Mouse (Mus musculus) forebrain, embryonic 11.5 days (tissue): ENCODE results near the gene a. TPM values are rescaled to one million over a fixed set of nuclear protein-coding genes. Genes with fewer than 3 reads are reported as not detected.
A peak's percentile ranks its signal among the peaks of the same experiment; 100 is the strongest.

ENCODE experiments used
- ATAC-seq: fragments of 200-750 bp; cut with Nextera tagmentation; replicated peaks from 2 replicates; pipeline ENCODE4 v1.8.0; 2017; ENCODE audit warnings: moderate TSS enrichment; ENCODE audit not compliant: low FRiP score
- DNase-seq: peaks from one replicate; pipeline ENCODE4 v3.0.0-alpha.2; 2017; ENCODE audit warnings: low spot score
- H3K27ac ChIP-seq: fragments of 300-500 bp; sonication (generic); 2 replicates; pipeline ENCODE4 v1.5.1; 2014; ENCODE audit warnings: low read depth, low read length
- H3K27me3 ChIP-seq: fragments of 300-500 bp; sonication (generic); 2 replicates; pipeline ENCODE4 v1.6.1; 2014; ENCODE audit warnings: mild to moderate bottlenecking, low read length, mixed read lengths; ENCODE audit not compliant: control insufficient read depth, insufficient read depth
- H3K36me3 ChIP-seq: fragments of 300-500 bp; sonication (generic); 2 replicates; pipeline ENCODE4 v1.6.1; 2014; ENCODE audit warnings: mild to moderate bottlenecking, low read length, moderate library complexity, mixed read lengths; ENCODE audit not compliant: control insufficient read depth, insufficient read depth
- H3K4me1 ChIP-seq: fragments of 300-500 bp; sonication (generic); replicated peaks from 2 replicates; pipeline ENCODE4 v1.6.1; 2014; ENCODE audit warnings: low read length, mixed read lengths; ENCODE audit not compliant: control insufficient read depth, insufficient read depth
- H3K4me2 ChIP-seq: fragments of 300-500 bp; sonication (generic); 2 replicates; pipeline ENCODE4 v1.6.1; 2014; ENCODE audit warnings: low read depth, mild to moderate bottlenecking, low read length, moderate library complexity, mixed read lengths; ENCODE audit not compliant: severe bottlenecking
- H3K4me3 ChIP-seq: fragments of 300-500 bp; sonication (generic); 2 replicates; pipeline ENCODE4 v1.5.1; 2014; ENCODE audit warnings: low read depth, low read length
- H3K9ac ChIP-seq: fragments of 300-500 bp; sonication (generic); 2 replicates; pipeline ENCODE4 v1.6.1; 2014; ENCODE audit warnings: low read length
- H3K9me3 ChIP-seq: fragments of 300-500 bp; sonication (generic); 2 replicates; pipeline ENCODE4 v1.6.1; 2016; ENCODE audit warnings: low read length, mixed read lengths; ENCODE audit not compliant: control insufficient read depth
- WGBS: fragments of 180-500 bp; shearing (Covaris S2); extraction: QIAGEN DNeasy Blood & Tissue Kit; methylation state at CpG from one replicate; pipeline ENCODE4 v1.1.7; 2014; 5-methylcytosine and 5-hydroxymethylcytosine counted together
- polyA plus RNA-seq: library from polyadenylated mRNA; unstranded; fragments of >200 nt; fragmentation: Nextera tagmentation; extraction: Ambion mirVana; gene quantifications from 2 replicates; pipeline ENCODE4 v1.2.1, GENCODE M21; 2014

Gene a
- polyA plus RNA-seq, 1 experiment from 2014 or later, result 0.69 TPM

- no peak for ATAC-seq
- peak; percentile 72 for DNase-seq
- WGBS, result 84% methylated on average over 1 of the region's 1 CpGs
- H3K9me3 ChIP-seq, result no peaks in the 10 kb centered on the region
- H3K4me2 ChIP-seq, result no peak overlapping the region
- H3K4me1 ChIP-seq, result no peaks in the 10 kb centered on the region
- H3K27me3 ChIP-seq, result no peaks in the 10 kb centered on the region
- H3K9ac ChIP-seq, result no peak overlapping the region
- H3K4me3 ChIP-seq, result no peak overlapping the region
- H3K27ac ChIP-seq, result no peak overlapping the region
- H3K36me3 ChIP-seq, result no peaks in the 10 kb centered on the region
These were observed 17.2 kb upstream of the a start for GRCm38 (mm10) chr2:154774032-154774431.

- Histone ChIP-seq H3K4me2 (no peak overlapping the region), H3K9ac (no peak overlapping the region), H3K4me1 (no peaks in the 10 kb centered on the region), H3K27me3 (no peaks in the 10 kb centered on the region), H3K4me3 (no peak overlapping the region), H3K36me3 (no peaks in the 10 kb centered on the region), H3K9me3 (no peaks in the 10 kb centered on the region), H3K27ac (no peak overlapping the region)
- ATAC-seq, result no peak
- DNase-seq, result no peak
- WGBS, result 66% methylated on average over 7 of the region's 7 CpGs
These were observed 14.7 kb upstream of the a start for GRCm38 (mm10) chr2:154776496-154776895.

GRCm38 (mm10) chr2:154779648-154780047 is 11.6 kb upstream of the a start:
- H3K4me2 ChIP-seq, result no peak overlapping the region
- H3K9me3 ChIP-seq, result no peaks in the 10 kb centered on the region
- ATAC-seq (no peak), DNase-seq (no peak)
- WGBS, result 66% methylated on average over 3 of the region's 3 CpGs
- H3K4me1 ChIP-seq, result peaks cover 6% of the 10 kb centered on the region; the same call in 1 of the 2 replicates
- H3K27ac ChIP-seq, result no peak overlapping the region
- H3K9ac ChIP-seq, result no peak overlapping the region
- H3K27me3 ChIP-seq, result no peaks in the 10 kb centered on the region
- H3K36me3 ChIP-seq, result no peaks in the 10 kb centered on the region
- no peak overlapping the region for H3K4me3 ChIP-seq

DNA sequence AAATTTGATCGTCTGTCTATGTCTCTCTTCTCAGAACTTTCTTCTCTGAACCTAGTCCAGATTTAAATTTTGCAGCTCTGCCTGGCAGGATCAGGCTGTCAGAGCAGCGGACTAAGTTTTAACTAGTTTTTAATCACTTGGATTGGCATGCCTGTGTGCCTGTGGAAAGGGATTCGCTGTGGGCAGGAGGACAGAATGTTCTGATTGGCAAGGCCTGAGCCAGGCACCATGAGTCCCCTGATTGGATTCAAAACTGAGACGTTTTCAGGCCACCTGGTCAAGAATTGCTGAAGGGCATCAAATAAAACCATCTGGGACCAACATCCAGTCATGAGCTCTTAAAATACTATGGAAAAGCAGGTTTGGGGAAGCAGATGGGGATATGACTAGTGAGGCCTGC is 8.8 kb upstream of the a start:
- H3K9me3 ChIP-seq, result no peaks in the 10 kb centered on the region
- peaks cover 6% of the 10 kb centered on the region; the same call in 1 of the 2 replicates for H3K4me1 ChIP-seq
- H3K27me3 ChIP-seq, result no peaks in the 10 kb centered on the region
- H3K4me2 ChIP-seq, result no peak overlapping the region
- no peak overlapping the region for H3K27ac ChIP-seq
- DNase-seq, result no peak
- H3K9ac ChIP-seq, result no peak overlapping the region
- H3K4me3 ChIP-seq, result no peak overlapping the region
- ATAC-seq, result no peak
- 76% methylated on average over 4 of the region's 4 CpGs for WGBS
- no peaks in the 10 kb centered on the region for H3K36me3 ChIP-seq

GRCm38 (mm10) chr2:154782856-154783650 is 8.1 kb upstream of the a start:
- 66% methylated on average over 17 of the region's 17 CpGs for WGBS
- H3K4me1 ChIP-seq, result peaks cover 6% of the 10 kb centered on the region; the same call in 1 of the 2 replicates
- ATAC-seq (no peak), DNase-seq (no peak)
- H3K4me2 ChIP-seq, result no peak overlapping the region
- no peaks in the 10 kb centered on the region for H3K9me3 ChIP-seq
- H3K27ac ChIP-seq, result no peak overlapping the region
- H3K27me3 ChIP-seq, result no peaks in the 10 kb centered on the region
- no peaks in the 10 kb centered on the region for H3K36me3 ChIP-seq
- no peak overlapping the region for H3K4me3 ChIP-seq
- H3K9ac ChIP-seq, result no peak overlapping the region

GRCm38 (mm10) chr2:154785284-154785683 is 5.9 kb upstream of the a start:
- Histone ChIP-seq H3K27me3 (no peaks in the 10 kb centered on the region), H3K4me2 (no peak overlapping the region), H3K4me3 (no peak overlapping the region), H3K36me3 (no peaks in the 10 kb centered on the region), H3K9ac (no peak overlapping the region), H3K27ac (no peak overlapping the region), H3K4me1 (peaks cover 6% of the 10 kb centered on the region; the same call in 1 of the 2 replicates), H3K9me3 (no peaks in the 10 kb centered on the region)
- WGBS, result 69% methylated on average over 3 of the region's 3 CpGs
- no peak for DNase-seq
- no peak for ATAC-seq

GRCm38 (mm10) chr2:154786187-154786586 is 5.0 kb upstream of the a start:
- ATAC-seq (no peak), DNase-seq (no peak)
- Histone ChIP-seq H3K27ac (no peak overlapping the region), H3K9me3 (no peaks in the 10 kb centered on the region), H3K9ac (no peak overlapping the region), H3K4me2 (no peak overlapping the region), H3K4me1 (peaks cover 6% of the 10 kb centered on the region; the same call in 1 of the 2 replicates), H3K4me3 (no peak overlapping the region), H3K36me3 (no peaks in the 10 kb centered on the region), H3K27me3 (no peaks in the 10 kb centered on the region)
- WGBS, result 39% methylated on average over 3 of the region's 3 CpGs

DNA sequence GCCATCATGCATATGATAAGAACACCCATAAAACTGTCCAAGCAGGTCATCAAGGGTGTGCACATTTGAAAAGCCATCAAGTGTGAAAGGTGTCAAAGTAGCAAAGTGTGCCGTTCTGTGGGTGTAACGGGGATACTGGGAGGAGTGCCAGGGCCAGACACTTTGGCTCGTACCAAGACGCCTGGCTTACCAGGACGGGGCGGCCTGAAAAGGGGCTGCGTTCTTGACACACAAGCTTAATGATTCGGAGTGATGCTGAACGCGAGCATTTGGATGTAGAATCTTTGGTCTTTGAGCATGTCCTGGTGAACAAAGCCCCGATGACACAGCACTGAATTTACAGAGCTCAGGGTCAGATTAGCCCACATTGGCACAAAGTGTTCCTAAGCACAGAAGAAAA is 4.4 kb upstream of the a start:
- H3K4me1 ChIP-seq, result peaks cover 6% of the 10 kb centered on the region; the same call in 1 of the 2 replicates
- no peak overlapping the region for H3K4me3 ChIP-seq
- 86% methylated on average over 11 of the region's 11 CpGs for WGBS
- no peak for ATAC-seq
- H3K27ac ChIP-seq, result no peak overlapping the region
- no peak overlapping the region for H3K4me2 ChIP-seq
- H3K36me3 ChIP-seq, result no peaks in the 10 kb centered on the region
- no peaks in the 10 kb centered on the region for H3K27me3 ChIP-seq
- no peak overlapping the region for H3K9ac ChIP-seq
- DNase-seq, result no peak
- no peaks in the 10 kb centered on the region for H3K9me3 ChIP-seq

DNA sequence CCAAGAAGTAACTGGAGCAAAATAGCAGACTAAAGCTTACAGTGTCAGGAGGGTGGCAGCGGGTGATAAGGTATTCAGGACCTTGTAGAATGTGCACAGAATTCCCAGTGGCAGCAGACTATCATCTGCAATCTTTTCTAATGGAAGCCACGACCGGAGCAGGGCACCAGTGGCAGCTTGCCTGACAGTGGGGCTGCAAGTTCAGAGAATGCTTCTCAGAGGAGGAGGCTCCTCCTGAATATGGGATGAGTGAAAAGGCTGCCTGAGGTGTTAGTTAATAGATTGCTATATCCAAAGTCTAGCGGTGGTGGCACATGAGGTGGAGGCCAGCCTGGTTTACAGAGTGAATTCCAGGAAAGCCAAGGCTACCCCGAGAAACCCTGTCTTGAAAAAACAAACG is 1.8 kb upstream of the a start:
- no peak overlapping the region for H3K9ac ChIP-seq
- H3K36me3 ChIP-seq, result no peaks in the 10 kb centered on the region
- H3K4me1 ChIP-seq, result peaks cover 6% of the 10 kb centered on the region
- no peaks in the 10 kb centered on the region for H3K9me3 ChIP-seq
- no peak overlapping the region for H3K4me3 ChIP-seq
- DNase-seq, result no peak
- WGBS, result 79% methylated on average over 6 of the region's 6 CpGs
- no peaks in the 10 kb centered on the region for H3K27me3 ChIP-seq
- no peak overlapping the region for H3K27ac ChIP-seq
- no peak for ATAC-seq
- H3K4me2 ChIP-seq, result no peak overlapping the region
